Mouse (Mus musculus) CH12.LX (cell line): ENCODE data around the gene Plxnb2. TPM values are rescaled to one million over a fixed set of nuclear protein-coding genes. Genes with fewer than 3 reads are reported as not detected.

Experiments
- DNase-seq: peaks from one replicate; pipeline ENCODE4 v3.0.0-alpha.2; 2013; ENCODE audit errors: extremely low read depth
- H3K27ac ChIP-seq: 2 replicates; pipeline ENCODE4 v1.5.1; 2012; ENCODE audit warnings: low read depth, mild to moderate bottlenecking, control low read depth, moderate library complexity; ENCODE audit not compliant: insufficient read depth
- H3K27me3 ChIP-seq: replicated peaks from 2 replicates; pipeline ENCODE3; 2012; ENCODE audit warnings: inconsistent platforms
- H3K36me3 ChIP-seq, 2 experiments: replicated peaks in 1 of 2; 2 replicates each; pipeline versions ENCODE3 to v1.6.1; 2012; ENCODE audit warnings: inconsistent platforms in 1 of 2, low read length in 1 of 2, mild to moderate bottlenecking in 1 of 2, mixed read lengths in 1 of 2, moderate library complexity in 1 of 2; ENCODE audit not compliant: control insufficient read depth in 1 of 2, insufficient read depth in 1 of 2
- H3K4me1 ChIP-seq, 2 experiments: 2 replicates each; pipeline ENCODE4 v1.6.1; 2012; ENCODE audit warnings: inconsistent platforms in 1 of 2, moderate library complexity in 1 of 2; ENCODE audit not compliant: insufficient read depth in 2 of 2, control insufficient read depth in 1 of 2
- H3K4me2 ChIP-seq: 2 replicates; pipeline ENCODE4 v1.6.1; 2012; ENCODE audit warnings: low read depth, mild to moderate bottlenecking, control low read depth; ENCODE audit not compliant: poor library complexity, insufficient read depth, severe bottlenecking
- H3K4me3 ChIP-seq, 3 experiments: fragments of 150-350 bp in 1 of 3; sonication (generic) in 1 of 3; replicated peaks in 1 of 3; 2 replicates each; pipeline versions ENCODE3 to v1.5.1; 2011 to 2012; ENCODE audit warnings: low read depth in 2 of 3, low read length in 2 of 3, mild to moderate bottlenecking in 2 of 3, moderate library complexity in 2 of 3, control low read depth in 1 of 3, improper control_type of control experiment in 1 of 3, inconsistent platforms in 1 of 3, mixed read lengths in 1 of 3; ENCODE audit not compliant: poor library complexity in 1 of 3
- H3K79me2 ChIP-seq: replicated peaks from 2 replicates; pipeline ENCODE4 v1.6.1; 2012; ENCODE audit warnings: mild to moderate bottlenecking, moderate library complexity; ENCODE audit not compliant: control insufficient read depth, poor library complexity, insufficient read depth, severe bottlenecking; ENCODE audit errors: extremely low read depth
- H3K9ac ChIP-seq: 2 replicates; pipeline ENCODE4 v1.6.1; 2012; ENCODE audit warnings: low read depth, mild to moderate bottlenecking, control low read depth, moderate library complexity; ENCODE audit not compliant: insufficient read depth
- H3K9me3 ChIP-seq: replicated peaks from 2 replicates; pipeline ENCODE3; 2012; ENCODE audit warnings: low read length, inconsistent platforms, mixed read lengths
- BHLHE40 ChIP-seq: IDR thresholded peaks from 2 replicates; pipeline ENCODE4 v1.6.1; 2011; ENCODE audit warnings: mild to moderate bottlenecking, low read depth, low read length, improper control_type of control experiment
- CHD1 ChIP-seq: IDR thresholded peaks from 2 replicates; pipeline ENCODE4 v1.6.1; 2012; ENCODE audit warnings: low read depth, low read length, improper control_type of control experiment, inconsistent platforms
- ELF1 ChIP-seq: IDR thresholded peaks from 2 replicates; pipeline ENCODE4 v1.6.1; 2014; ENCODE audit warnings: low read depth, mild to moderate bottlenecking, inconsistent platforms, low read length, improper control_type of control experiment
- HCFC1 ChIP-seq: IDR thresholded peaks from 2 replicates; pipeline ENCODE4 v1.6.1; 2012; ENCODE audit warnings: low read depth, mild to moderate bottlenecking, inconsistent platforms, low read length, improper control_type of control experiment
- JUN ChIP-seq: IDR thresholded peaks from 2 replicates; pipeline ENCODE4 v1.6.1; 2011; ENCODE audit warnings: low read depth, mild to moderate bottlenecking, low read length, improper control_type of control experiment, moderate library complexity; ENCODE audit not compliant: insufficient read depth
- JUND ChIP-seq: conservative IDR thresholded peaks from 2 replicates; pipeline ENCODE4 v1.6.1; 2011; ENCODE audit warnings: low read depth, low read length, improper control_type of control experiment
- KAT2A ChIP-seq: IDR thresholded peaks from 2 replicates; pipeline ENCODE4 v1.6.1; 2012; ENCODE audit warnings: low read length, improper control_type of control experiment, inconsistent platforms; ENCODE audit not compliant: insufficient replicate concordance
- MAFK ChIP-seq: IDR thresholded peaks from 2 replicates; pipeline ENCODE4 v1.6.1; 2011; ENCODE audit warnings: low read length, improper control_type of control experiment; ENCODE audit not compliant: insufficient replicate concordance
- MXI1 ChIP-seq: IDR thresholded peaks from 2 replicates; pipeline ENCODE4 v1.6.1; 2011; ENCODE audit warnings: mild to moderate bottlenecking, low read depth, low read length, improper control_type of control experiment
- MYC ChIP-seq: IDR thresholded peaks from 2 replicates; pipeline ENCODE4 v1.6.1; 2011; ENCODE audit warnings: low read depth, mild to moderate bottlenecking, improper control_type of control experiment, low read length
- POLR2A ChIP-seq: IDR thresholded peaks from 2 replicates; pipeline ENCODE4 v1.6.1; 2011; ENCODE audit warnings: low read depth, mild to moderate bottlenecking, improper control_type of control experiment, low read length
- RAD21 ChIP-seq: IDR thresholded peaks from 2 replicates; pipeline ENCODE4 v1.6.1; 2011; ENCODE audit warnings: low read depth, mild to moderate bottlenecking, low read length, improper control_type of control experiment, moderate library complexity
- RCOR1 ChIP-seq: conservative IDR thresholded peaks from 2 replicates; pipeline ENCODE4 v1.6.1; 2012; ENCODE audit warnings: low read depth, mild to moderate bottlenecking, inconsistent platforms, low read length, improper control_type of control experiment
- SIN3A ChIP-seq: IDR thresholded peaks from 2 replicates; pipeline ENCODE4 v1.6.1; 2012; ENCODE audit warnings: low read length, improper control_type of control experiment, inconsistent platforms
- TBP ChIP-seq: conservative IDR thresholded peaks from 2 replicates; pipeline ENCODE4 v1.6.1; 2011; ENCODE audit warnings: low read depth, low read length, improper control_type of control experiment
- TCF12 ChIP-seq: IDR thresholded peaks from 2 replicates; pipeline ENCODE4 v1.6.1; 2014; ENCODE audit warnings: low read depth, mild to moderate bottlenecking, inconsistent platforms, low read length, improper control_type of control experiment
- USF1 ChIP-seq: IDR thresholded peaks from 2 replicates; pipeline ENCODE4 v1.6.1; 2014; ENCODE audit warnings: low read depth, mild to moderate bottlenecking, inconsistent platforms, low read length, improper control_type of control experiment
- USF2 ChIP-seq: conservative IDR thresholded peaks from 2 replicates; pipeline ENCODE4 v1.6.1; 2011; ENCODE audit warnings: low read depth, low read length, improper control_type of control experiment
- ZC3H11A ChIP-seq: IDR thresholded peaks from 2 replicates; pipeline ENCODE4 v1.6.1; 2012; ENCODE audit warnings: low read depth, mild to moderate bottlenecking, inconsistent platforms, low read length, improper control_type of control experiment
- ZKSCAN1 ChIP-seq: IDR thresholded peaks from 2 replicates; pipeline ENCODE4 v1.6.1; 2012; ENCODE audit warnings: low read depth, inconsistent platforms, low read length, improper control_type of control experiment, borderline replicate concordance
- dilution Hi-C: fragments of 300-500 bp; cut with MboI; formaldehyde crosslinking; loops from 2 replicates; pipeline ENCODE4 v1.14.3; 2020; ENCODE audit warnings: low sequenced_read_pairs; ENCODE audit not compliant: extremely low pct_unique_long_range_greater_than_20kb, extremely low pct_ligation_motif_present
- in situ Hi-C: fragments of 300-500 bp; cut with MboI; formaldehyde crosslinking; loops from 3 replicates; pipeline ENCODE4 v1.14.3; 2019; ENCODE audit warnings: low sequenced_read_pairs, low pct_ligation_motif_present, low pct_unique_long_range_greater_than_20kb, mixed read lengths
- polyA plus RNA-seq: library from polyadenylated mRNA; unstranded; fragments of >175 nt; gene quantifications from 2 replicates; pipeline ENCODE4 v1.2.1, GENCODE M21; 2012; ENCODE audit warnings: low read depth; ENCODE audit not compliant: insufficient read length
- total RNA-seq, 2 experiments: library from RNA; depleted of rRNA; stranded (reverse); fragments of 300-350 nt in 1 of 2; fragments of >200 nt in 1 of 2; gene quantifications; 2 replicates each; pipeline ENCODE4 v1.2.3; 2012 to 2014

The Plxnb2 gene
- total and polyA plus RNA-seq, 3 experiments, result 2.9 to 51.5 (median 4.5) TPM

DNA sequence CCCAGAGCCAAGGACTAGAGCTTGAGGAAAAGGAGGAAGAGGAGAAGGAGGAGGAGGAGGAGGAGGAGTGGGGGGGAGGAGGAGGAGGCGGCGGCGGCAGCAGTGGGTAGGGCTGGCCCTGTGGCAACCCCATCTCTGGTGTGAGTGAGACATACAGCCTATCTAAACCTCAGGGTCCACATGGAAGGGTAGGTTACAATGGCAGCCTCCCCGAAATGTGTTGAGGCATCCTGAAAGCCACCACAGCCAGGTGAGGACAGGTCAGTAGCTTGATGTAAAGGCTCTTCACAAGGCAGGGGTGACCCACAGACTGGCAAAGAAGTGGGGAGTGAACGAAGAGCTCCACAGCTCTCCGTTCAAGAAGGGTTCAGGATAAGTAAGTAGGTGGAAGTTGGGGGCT lies 42.1 kb downstream of the Plxnb2 start:
- no peak overlapping the region for H3K4me3 ChIP-seq
- H3K27me3 ChIP-seq, result peaks cover 69% of the 10 kb centered on the region
- no peaks in the 10 kb centered on the region for H3K79me2 ChIP-seq
- H3K4me2 ChIP-seq, result no peak overlapping the region
- TF ChIP-seq ELF1 (no peak), USF2 (no peak), POLR2A (no peak), RCOR1 (no peak), ZC3H11A (no peak), HCFC1 (no peak)
- H3K9ac ChIP-seq, result no peak overlapping the region
- no peaks in the 10 kb centered on the region for H3K9me3 ChIP-seq
- DNase-seq, result no peak
- no peak overlapping the region for H3K27ac ChIP-seq
- H3K36me3 ChIP-seq, result peaks cover 0 to 5% of the 10 kb centered on the region in 2 experiments
- peaks cover 0 to 13% of the 10 kb centered on the region in 2 experiments; a peak in 2 of 4 replicates for H3K4me1 ChIP-seq
- in situ Hi-C loops, result no loop called here
- dilution Hi-C loops, result no loop called here

DNA sequence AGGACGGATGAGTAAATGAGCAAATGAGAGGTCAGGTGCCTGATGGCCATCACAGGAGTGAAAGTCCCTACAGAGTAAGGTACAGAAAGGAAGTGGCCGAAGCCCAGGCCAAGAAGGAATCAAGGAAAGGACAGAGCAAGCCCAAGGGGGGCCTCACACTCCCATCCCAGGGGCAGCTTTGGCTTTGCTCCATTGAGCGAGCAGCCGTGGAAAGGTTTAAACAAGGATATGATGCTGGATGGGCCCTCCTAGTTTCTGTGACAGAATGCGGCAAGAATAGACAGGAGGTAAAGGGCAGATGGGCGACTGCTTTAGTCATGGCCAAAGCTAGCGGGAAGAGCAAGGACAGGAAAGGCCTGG lies 42.6 kb downstream of the Plxnb2 start:
- no peak overlapping the region for H3K9ac ChIP-seq
- dilution Hi-C loops (no loop called here), in situ Hi-C loops (no loop called here)
- H3K9me3 ChIP-seq, result no peaks in the 10 kb centered on the region
- peaks cover 0 to 10% of the 10 kb centered on the region in 2 experiments; a peak in 2 of 4 replicates for H3K4me1 ChIP-seq
- H3K79me2 ChIP-seq, result no peaks in the 10 kb centered on the region
- no peak overlapping the region for H3K27ac ChIP-seq
- H3K36me3 ChIP-seq, result peaks cover 0 to under 1% of the 10 kb centered on the region in 2 experiments
- H3K27me3 ChIP-seq, result peaks cover 72% of the 10 kb centered on the region
- no peak overlapping the region for H3K4me2 ChIP-seq
- no peak overlapping the region for H3K4me3 ChIP-seq
- no peak for DNase-seq
- TF ChIP-seq POLR2A (no peak), JUND (no peak), RCOR1 (no peak), ELF1 (no peak), ZKSCAN1 (no peak), TCF12 (no peak), MXI1 (no peak), USF1 (no peak), TBP (no peak)
- TF ChIP-seq, all 38 proteins: peak for 0

DNA sequence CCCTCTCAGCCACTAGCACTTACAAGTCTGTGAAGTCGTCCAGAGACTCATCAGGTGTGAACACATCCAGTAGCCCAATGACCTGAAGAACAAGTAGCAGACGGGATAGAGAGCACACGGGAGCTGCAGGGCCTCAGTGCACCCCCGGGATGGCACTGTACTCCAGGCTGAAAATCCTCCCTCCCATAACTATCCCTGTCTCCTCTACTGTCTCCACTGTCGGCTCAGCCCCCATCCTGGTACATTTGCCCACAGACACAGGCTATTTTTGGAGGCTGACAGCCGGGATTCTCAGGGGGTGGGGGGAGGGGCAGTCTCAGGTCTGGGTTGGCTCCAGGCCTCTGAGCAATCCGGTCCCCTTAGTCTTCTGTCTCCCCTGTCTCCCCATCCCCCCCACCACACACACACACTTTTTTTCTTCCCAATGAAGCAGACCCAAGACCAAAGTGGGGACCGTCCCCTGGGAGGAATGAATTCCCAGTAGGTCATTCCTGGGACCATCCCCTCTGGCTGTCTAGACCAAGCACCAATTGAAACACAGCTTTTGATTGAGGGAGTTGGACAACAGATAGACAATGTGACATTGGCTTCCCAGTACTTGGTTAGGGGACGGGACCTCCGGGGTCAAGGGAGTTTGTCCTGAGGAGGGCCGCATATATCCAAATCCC lies 43.1 kb downstream of the Plxnb2 start:
- Histone ChIP-seq H3K27ac (no peak overlapping the region), H3K36me3 (no peaks in the 10 kb centered on the region), H3K4me3 (no peak overlapping the region), H3K27me3 (peaks cover 77% of the 10 kb centered on the region), H3K9me3 (no peaks in the 10 kb centered on the region), H3K9ac (no peak overlapping the region), H3K4me2 (no peak overlapping the region), H3K79me2 (no peaks in the 10 kb centered on the region), H3K4me1 (peaks cover 0 to 10% of the 10 kb centered on the region in 2 experiments; a peak in 2 of 4 replicates)
- DNase-seq, result no peak
- dilution Hi-C loops, result no loop called here
- in situ Hi-C loops, result no loop called here
- TF ChIP-seq CHD1, result no peak
- no peak for TF ChIP-seq RCOR1
- TF ChIP-seq JUN, result no peak
- no peak for TF ChIP-seq BHLHE40
- no peak for TF ChIP-seq POLR2A
- no peak for TF ChIP-seq MAFK
- no peak for TF ChIP-seq MYC
- no peak for TF ChIP-seq RAD21
- TF ChIP-seq KAT2A, result no peak
- no peak for TF ChIP-seq ZKSCAN1
- no peak for TF ChIP-seq SIN3A
